Mouse (Mus musculus) layer of hippocampus, adult 8-10 months (tissue): ENCODE results near the gene Cnmd. TPM values are rescaled to one million over a fixed set of nuclear protein-coding genes. Genes with fewer than 3 reads are reported as not detected.

ENCODE experiments used
- DNase-seq, 2 experiments: peaks; one replicate each; pipeline ENCODE4 v3.0.0; 2022; ENCODE audit warnings: low spot score in 2 of 2
- total RNA-seq, 4 experiments: library from RNA; stranded (reverse); gene quantifications; 2 replicates each; pipeline ENCODE4 v1.2.4; 2022

Gene Cnmd
- total RNA-seq = 1 to 10 TPM; 1.7 to 6.2 (median 3.7) TPM

GRCm38 (mm10) chr14:79662001-79662400 is at the start of gene Cnmd:
Gene Cnmd, minus strand, starts transcription at chr14:79662170.
- DNase-seq = no peak

- no peak for DNase-seq
Measured at GRCm38 (mm10) chr14:79711301-79711700, 49.3 kb upstream of the Cnmd start.

- DNase-seq = no peak
Measured at GRCm38 (mm10) chr14:79703523-79704172, 41.7 kb upstream of the Cnmd start.

- DNase-seq = no peak
Measured at GRCm38 (mm10) chr14:79701606-79702005, 39.6 kb upstream of the Cnmd start.

- DNase-seq = no peak
Measured at GRCm38 (mm10) chr14:79701054-79701453, 39.1 kb upstream of the Cnmd start.

GRCm38 (mm10) chr14:79699381-79699780 is 37.4 kb upstream of the Cnmd start:
- DNase-seq = no peak

GRCm38 (mm10) chr14:79690068-79690844 is 28.3 kb upstream of the Cnmd start:
- no peak for DNase-seq

- DNase-seq = no peak
Measured at GRCm38 (mm10) chr14:79680652-79681051, 18.7 kb upstream of the Cnmd start.

GRCm38 (mm10) chr14:79677891-79678687 is 16.1 kb upstream of the Cnmd start:
- DNase-seq = no peak

GRCm38 (mm10) chr14:79677108-79677753 is 15.3 kb upstream of the Cnmd start:
- no peak for DNase-seq

- no peak for DNase-seq
Measured at GRCm38 (mm10) chr14:79673083-79674013, 11.4 kb upstream of the Cnmd start.

GRCm38 (mm10) chr14:79672567-79672966 is 10.6 kb upstream of the Cnmd start:
- no peak for DNase-seq

- no peak for DNase-seq
Measured at GRCm38 (mm10) chr14:79671008-79671407, 9.0 kb upstream of the Cnmd start.

- peak in 1 of 2 experiments; percentile 33 for DNase-seq
Measured at GRCm38 (mm10) chr14:79661005-79661917, 709 bp downstream of the Cnmd start.

GRCm38 (mm10) chr14:79660467-79660866 is 1.5 kb downstream of the Cnmd start:
- no peak for DNase-seq

- no peak for DNase-seq
Measured at GRCm38 (mm10) chr14:79658748-79659508, 3.0 kb downstream of the Cnmd start.

- DNase-seq = peak; percentile 65 to 74
Measured at GRCm38 (mm10) chr14:79658286-79658685, 3.7 kb downstream of the Cnmd start.

GRCm38 (mm10) chr14:79652654-79653053 is 9.3 kb downstream of the Cnmd start:
- DNase-seq = no peak

GRCm38 (mm10) chr14:79649680-79650079 is 12.3 kb downstream of the Cnmd start:
- DNase-seq = no peak
